23 mouse cellular contexts compared by ENCODE assay signal in the genomic region with DNA sequence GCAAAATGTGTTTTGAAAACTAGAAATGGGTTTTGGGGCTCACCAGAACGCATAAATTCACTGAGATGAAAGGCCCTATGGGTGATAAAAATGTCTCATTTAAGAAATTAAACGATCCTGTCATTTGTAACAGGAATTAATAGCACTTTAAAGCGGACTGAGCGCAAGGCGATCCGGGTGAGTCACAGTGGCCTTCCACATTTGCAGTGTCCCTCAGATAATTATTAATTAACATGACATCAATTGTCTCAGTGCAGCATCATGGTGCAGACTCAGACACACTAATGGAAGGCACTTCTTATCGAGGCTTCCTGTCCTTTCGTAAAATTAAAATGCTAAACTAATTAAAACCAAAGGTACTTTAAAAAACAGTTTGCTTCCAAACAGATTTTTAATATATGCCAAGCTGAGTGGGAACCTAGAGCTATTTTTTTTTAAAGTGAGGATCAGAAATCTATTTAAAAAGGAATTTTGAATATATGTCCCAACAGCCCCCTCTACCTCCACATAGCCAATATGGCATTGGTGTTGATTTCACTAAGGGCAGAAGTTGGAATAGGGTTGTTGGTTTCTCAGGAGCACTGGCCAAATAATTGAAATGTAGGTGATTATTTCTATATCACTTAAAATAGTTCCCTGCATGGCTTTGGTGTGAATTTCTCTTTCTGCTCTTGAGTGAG.
A peak's percentile ranks its signal among the peaks of the same experiment; 100 is the strongest.
DNase-seq lines count a peak whose midpoint lies in the region; ATAC-seq and TF ChIP-seq lines count a peak whose summit lies in the region.
"Had no signal": no experiment of that assay in that cellular context is flagged by ENCODE, and none has a peak within 500 bp of the region (broad histone marks: within the 10 kb centered on the region; RNA-seq: fewer than 3 reads in every experiment).

No protein-coding gene starts in this region.

- TF ChIP-seq CTCF in layer of hippocampus, adult 2 months (conservative IDR thresholded peaks at IDR 0.05), result peak; percentile 55

- DNase-seq in CD4-positive, CD25-positive, alpha-beta regulatory T cell, adult 2 months (ENCODE audit: low read depth, low spot score), result peak; percentile 20
- DNase-seq in layer of hippocampus, adult 2 months (ENCODE audit: low spot score in 2 of 2), result no peak
- DNase-seq in layer of hippocampus, postnatal 25 days (ENCODE audit: extremely low spot score in 1 of 2, low spot score in 1 of 2), result no peak
- DNase-seq in retina, postnatal 1 day, result peak; percentile 40
- DNase-seq in retina, embryonic 14.5 days (ENCODE audit: low spot score), result no peak
- DNase-seq: cerebellum, adult 2 months; cerebellum, postnatal 25 days; gastrocnemius, postnatal 36 days; kidney, adult 2 months; kidney, postnatal 14 days; layer of hippocampus, postnatal 36 days; lung, adult 2 months; right cerebral cortex, postnatal 4 days; thymus, adult 18-20 months had no signal

- H3K4me3 ChIP-seq in layer of hippocampus, adult 2 months, result no peak overlapping the region
- H3K4me3 ChIP-seq: embryonic facial prominence, embryonic 12.5 days; heart, embryonic 10.5 days; hindbrain, embryonic 15.5 days; limb, embryonic 12.5 days; stomach, embryonic 15.5 days had no signal

- H3K27ac ChIP-seq in layer of hippocampus, adult 2 months, result no peak overlapping the region
- H3K27ac ChIP-seq: embryonic facial prominence, embryonic 12.5 days; heart, embryonic 10.5 days; hindbrain, embryonic 15.5 days; limb, embryonic 12.5 days; macrophage; stomach, embryonic 15.5 days had no signal

- ATAC-seq in CD4-positive, CD25-positive, alpha-beta regulatory T cell, adult 4 months, result no peak
- ATAC-seq in monocyte, adult 5-6 weeks (replicated peaks; ENCODE audit: insufficient number of reproducible peaks, low FRiP score, low TSS enrichment, poor library complexity, severe bottlenecking), result no peak
- ATAC-seq in activated CD4-positive, CD25-positive, alpha-beta regulatory T cell, adult 4 months, result no peak

Comparison
In these comparisons a context has a peak if more than half of its experiments do, and no peak if none do; other contexts are left out.
1. DNase-seq: peak in CD4-positive, CD25-positive, alpha-beta regulatory T cell, adult 2 months (single experiment) and retina, postnatal 1 day (single experiment); none in layer of hippocampus, adult 2 months (0 of 2), layer of hippocampus, postnatal 25 days (0 of 2) and retina, embryonic 14.5 days (single experiment).